Mouse (Mus musculus): ENCODE measurements around the gene Gm49673. TPM values are rescaled to one million over a fixed set of nuclear protein-coding genes. Genes with fewer than 3 reads are reported as not detected.
A peak's percentile ranks its signal among the peaks of the same experiment; 100 is the strongest.
"Not testable (repeated sequence)": the region's sequence is repeated elsewhere in the genome, so short reads cannot be mapped to it uniquely, and the experiment has no call there.

The Gm49673 gene
- polyA plus RNA-seq, 1 experiment from 2014 or later, result 0.28 TPM

GRCm38 (mm10) chr17:8124586-8124985, 23.0 kb downstream of the Gm49673 start:
- H3K4me1 ChIP-seq (replicated peaks); H3K36me3 ChIP-seq; H3K9ac ChIP-seq; H3K4me2 ChIP-seq; H3K4me3 ChIP-seq; H3K9me3 ChIP-seq; ATAC-seq (ENCODE audit: low read depth); H3K27ac ChIP-seq (replicated peaks); H3K27me3 ChIP-seq: not testable (repeated sequence)
- WGBS, result 87% methylated on average over 2 of the region's 6 CpGs

GRCm38 (mm10) chr17:8122974-8123373, 24.6 kb downstream of the Gm49673 start:
- not testable (repeated sequence) for ATAC-seq (ENCODE audit: low read depth)
- WGBS, result no CpG with 5 or more reads among the region's 3 CpGs

GRCm38 (mm10) chr17:8116928-8117327, 30.7 kb downstream of the Gm49673 start:
- not testable (repeated sequence) for H3K4me3 ChIP-seq; H3K9me3 ChIP-seq; H3K4me2 ChIP-seq; ATAC-seq (ENCODE audit: low read depth); H3K27me3 ChIP-seq; H3K4me1 ChIP-seq (replicated peaks); H3K36me3 ChIP-seq; H3K27ac ChIP-seq (replicated peaks); H3K9ac ChIP-seq
- WGBS, result no CpG with 5 or more reads among the region's 6 CpGs

More at GRCm38 (mm10) chr17:8122974-8123373, 24.6 kb downstream of the Gm49673 start:
- not testable (repeated sequence) for H3K27ac ChIP-seq (replicated peaks); H3K9ac ChIP-seq; H3K4me2 ChIP-seq; H3K36me3 ChIP-seq; H3K4me3 ChIP-seq; H3K9me3 ChIP-seq; H3K27me3 ChIP-seq; H3K4me1 ChIP-seq (replicated peaks)

- not testable (repeated sequence) for H3K4me3 ChIP-seq; H3K4me1 ChIP-seq (replicated peaks); ATAC-seq (ENCODE audit: low read depth); H3K27ac ChIP-seq (replicated peaks); H3K9me3 ChIP-seq; H3K9ac ChIP-seq; H3K36me3 ChIP-seq; H3K4me2 ChIP-seq; H3K27me3 ChIP-seq
- WGBS, result 75% methylated on average over 8 of the region's 11 CpGs
Measured at GRCm38 (mm10) chr17:8116378-8116777, 31.2 kb downstream of the Gm49673 start.

GRCm38 (mm10) chr17:8112199-8112598, 35.4 kb downstream of the Gm49673 start:
- no CpG with 5 or more reads among the region's 1 CpGs for WGBS
- H3K4me1 ChIP-seq (replicated peaks); H3K4me3 ChIP-seq: not testable (repeated sequence)

GRCm38 (mm10) chr17:8101297-8101609, 46.3 kb downstream of the Gm49673 start:
- not testable (repeated sequence) for H3K4me3 ChIP-seq; H3K4me1 ChIP-seq (replicated peaks); H3K27ac ChIP-seq (replicated peaks); H3K27me3 ChIP-seq; H3K4me2 ChIP-seq; H3K9ac ChIP-seq; H3K9me3 ChIP-seq; H3K36me3 ChIP-seq
- WGBS, result 44% methylated on average over 2 of the region's 6 CpGs
- ATAC-seq (ENCODE audit: low read depth), result peak; percentile 86

More at GRCm38 (mm10) chr17:8112199-8112598, 35.4 kb downstream of the Gm49673 start:
- not testable (repeated sequence) for H3K9me3 ChIP-seq; H3K9ac ChIP-seq; H3K27me3 ChIP-seq; ATAC-seq (ENCODE audit: low read depth); H3K36me3 ChIP-seq; H3K4me2 ChIP-seq; H3K27ac ChIP-seq (replicated peaks)

- not testable (repeated sequence) for H3K27ac ChIP-seq (replicated peaks); H3K27me3 ChIP-seq; H3K9ac ChIP-seq; H3K36me3 ChIP-seq; H3K9me3 ChIP-seq; H3K4me1 ChIP-seq (replicated peaks); H3K4me2 ChIP-seq; H3K4me3 ChIP-seq
- 12% methylated on average over 7 of the region's 26 CpGs for WGBS
- peak; percentile 91 for ATAC-seq (ENCODE audit: low read depth)
Measured at GRCm38 (mm10) chr17:8100405-8101296, 46.9 kb downstream of the Gm49673 start.

GRCm38 (mm10) chr17:8096199-8096598, 51.4 kb downstream of the Gm49673 start:
- not testable (repeated sequence) for H3K4me1 ChIP-seq (replicated peaks); H3K9ac ChIP-seq; H3K4me3 ChIP-seq; H3K36me3 ChIP-seq; H3K9me3 ChIP-seq; H3K27ac ChIP-seq (replicated peaks); H3K27me3 ChIP-seq; ATAC-seq (ENCODE audit: low read depth); H3K4me2 ChIP-seq
- 83% methylated on average over 4 of the region's 5 CpGs for WGBS

GRCm38 (mm10) chr17:8095653-8096052, 51.9 kb downstream of the Gm49673 start:
- H3K4me3 ChIP-seq; H3K4me1 ChIP-seq (replicated peaks); H3K9ac ChIP-seq; H3K27me3 ChIP-seq; H3K36me3 ChIP-seq; H3K9me3 ChIP-seq; H3K27ac ChIP-seq (replicated peaks); H3K4me2 ChIP-seq; ATAC-seq (ENCODE audit: low read depth): not testable (repeated sequence)
- WGBS, result 37% methylated on average over 2 of the region's 5 CpGs

GRCm38 (mm10) chr17:8092537-8093526, 54.8 kb downstream of the Gm49673 start:
- H3K36me3 ChIP-seq; H3K4me1 ChIP-seq (replicated peaks); H3K27ac ChIP-seq (replicated peaks); H3K9me3 ChIP-seq; H3K4me3 ChIP-seq; H3K27me3 ChIP-seq; H3K9ac ChIP-seq; H3K4me2 ChIP-seq: not testable (repeated sequence)
- ATAC-seq (ENCODE audit: low read depth), result peak; percentile 32; the same call in 1 of the 2 replicates
- WGBS, result 84% methylated on average over 4 of the region's 18 CpGs

GRCm38 (mm10) chr17:8091320-8091719, 56.3 kb downstream of the Gm49673 start:
- H3K27me3 ChIP-seq; ATAC-seq (ENCODE audit: low read depth); H3K4me1 ChIP-seq (replicated peaks); H3K36me3 ChIP-seq; H3K9me3 ChIP-seq; H3K27ac ChIP-seq (replicated peaks); H3K4me2 ChIP-seq; H3K9ac ChIP-seq; H3K4me3 ChIP-seq: not testable (repeated sequence)
- WGBS, result 84% methylated on average over 14 of the region's 14 CpGs

- H3K9me3 ChIP-seq; H3K4me1 ChIP-seq (replicated peaks); H3K27me3 ChIP-seq; H3K4me2 ChIP-seq; H3K27ac ChIP-seq (replicated peaks); H3K9ac ChIP-seq; H3K36me3 ChIP-seq; H3K4me3 ChIP-seq: not testable (repeated sequence)
- WGBS, result 82% methylated on average over 2 of the region's 2 CpGs
- 0 out of 2 replicates have a peak, but pooled peaks have one; percentile 53 for ATAC-seq (ENCODE audit: low read depth)
Measured at GRCm38 (mm10) chr17:8069847-8070246, 77.7 kb downstream of the Gm49673 start.

Measured in neural tube, embryonic 13.5 days (tissue).